Mouse (Mus musculus) neural tube, embryonic 11.5 days (tissue): ENCODE measurements at regions not wholly inside any gene's neighbourhood (a gene's known extent, or its start where the extent isn't known, plus 50 kb on each side); places are given as distances from the start of the nearest gene placed in this dataset.

Experiments used
- ATAC-seq: fragments of 200-750 bp; cut with Nextera tagmentation; 2 replicates; pipeline ENCODE4 v1.8.0; 2017; ENCODE audit warnings: moderate number of reproducible peaks, mild to moderate bottlenecking, moderate TSS enrichment, moderate library complexity; ENCODE audit not compliant: insufficient read depth, low FRiP score, low TSS enrichment
- DNase-seq: peaks from one replicate; pipeline ENCODE4 v3.0.0-alpha.2; 2015; ENCODE audit warnings: low spot score
- H3K27ac ChIP-seq: fragments of 300-500 bp; sonication (generic); 2 replicates; pipeline ENCODE4 v1.5.1; 2014; ENCODE audit warnings: low read depth, mild to moderate bottlenecking, low read length
- H3K27me3 ChIP-seq: fragments of 300-500 bp; sonication (generic); 2 replicates; pipeline ENCODE4 v1.6.1; 2014; ENCODE audit warnings: mild to moderate bottlenecking, low read length, mixed read lengths; ENCODE audit not compliant: control insufficient read depth, insufficient read depth
- H3K36me3 ChIP-seq: fragments of 300-500 bp; sonication (generic); 2 replicates; pipeline ENCODE4 v1.6.1; 2014; ENCODE audit warnings: mild to moderate bottlenecking, low read length, moderate library complexity, mixed read lengths; ENCODE audit not compliant: control insufficient read depth, insufficient read depth
- H3K4me1 ChIP-seq: fragments of 300-500 bp; sonication (generic); 2 replicates; pipeline ENCODE4 v1.6.1; 2014; ENCODE audit warnings: low read length, mixed read lengths; ENCODE audit not compliant: control insufficient read depth, insufficient read depth
- H3K4me2 ChIP-seq: fragments of 300-500 bp; sonication (generic); 2 replicates; pipeline ENCODE4 v1.6.1; 2014; ENCODE audit warnings: low read depth, mild to moderate bottlenecking, moderate library complexity
- H3K4me3 ChIP-seq: fragments of 300-500 bp; sonication (generic); 2 replicates; pipeline ENCODE4 v1.5.1; 2014; ENCODE audit warnings: low read depth, low read length
- H3K9ac ChIP-seq: fragments of 300-500 bp; sonication (generic); 2 replicates; pipeline ENCODE4 v1.6.1; 2014; ENCODE audit warnings: mild to moderate bottlenecking, low read length
- H3K9me3 ChIP-seq: fragments of 300-500 bp; sonication (generic); 2 replicates; pipeline ENCODE4 v1.6.1; 2016; ENCODE audit warnings: low read length; ENCODE audit not compliant: control insufficient read depth
- WGBS: fragments of 180-500 bp; shearing (Covaris S2); extraction: QIAGEN DNeasy Blood & Tissue Kit; methylation state at CpG from one replicate; pipeline ENCODE4 v1.1.7; 2014; 5-methylcytosine and 5-hydroxymethylcytosine counted together

DNA sequence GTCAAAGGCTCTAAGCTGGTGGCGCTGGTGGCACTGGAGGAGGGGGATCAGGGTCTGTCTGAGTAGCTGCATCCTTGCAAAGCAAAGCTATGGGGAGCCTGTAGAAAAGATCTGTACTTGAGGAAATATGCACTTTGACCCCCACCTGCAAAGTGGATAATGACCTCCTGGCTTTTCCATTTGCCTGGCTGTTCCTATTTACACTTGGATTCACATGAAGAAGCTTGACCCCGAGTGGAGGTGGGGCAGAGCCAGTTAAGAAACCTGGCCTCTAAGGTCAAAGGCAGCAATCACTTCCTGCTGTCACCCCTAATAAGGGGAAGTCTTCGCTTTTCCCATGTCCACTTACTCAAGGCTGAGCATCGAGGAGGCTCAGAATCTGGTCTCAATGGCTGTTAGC is 145.7 kb upstream of the Fam19a5 start:
- Histone ChIP-seq H3K4me1 (no peaks in the 10 kb centered on the region), H3K4me2 (no peak overlapping the region), H3K9ac (no peak overlapping the region), H3K27me3 (no peaks in the 10 kb centered on the region), H3K4me3 (no peak overlapping the region), H3K27ac (no peak overlapping the region), H3K36me3 (no peaks in the 10 kb centered on the region), H3K9me3 (no peaks in the 10 kb centered on the region)
- WGBS: 60% methylated on average over 4 of the region's 4 CpGs
- no peak for ATAC-seq
- no peak for DNase-seq

- Histone ChIP-seq H3K9me3 (no peaks in the 10 kb centered on the region), H3K4me2 (no peak overlapping the region), H3K27me3 (no peaks in the 10 kb centered on the region), H3K4me1 (no peaks in the 10 kb centered on the region), H3K4me3 (no peak overlapping the region), H3K27ac (no peak overlapping the region), H3K9ac (no peak overlapping the region), H3K36me3 (no peaks in the 10 kb centered on the region)
- 89% methylated on average over 5 of the region's 5 CpGs for WGBS
- ATAC-seq (no peak), DNase-seq (no peak)
Measured at GRCm38 (mm10) chr15:87405689-87406088, 138.4 kb upstream of the Fam19a5 start.

GRCm38 (mm10) chr15:87411978-87412377 is 132.1 kb upstream of the Fam19a5 start:
- no peak for ATAC-seq
- 78% methylated on average over 12 of the region's 12 CpGs for WGBS
- Histone ChIP-seq H3K27me3 (no peaks in the 10 kb centered on the region), H3K4me3 (no peak overlapping the region), H3K9ac (no peak overlapping the region), H3K27ac (no peak overlapping the region), H3K9me3 (no peaks in the 10 kb centered on the region), H3K36me3 (no peaks in the 10 kb centered on the region), H3K4me2 (no peak overlapping the region), H3K4me1 (no peaks in the 10 kb centered on the region)
- no peak for DNase-seq

- no peak overlapping the region for H3K9ac ChIP-seq
- no peaks in the 10 kb centered on the region for H3K4me1 ChIP-seq
- H3K27me3 ChIP-seq: no peaks in the 10 kb centered on the region
- H3K4me2 ChIP-seq: no peak overlapping the region
- H3K27ac ChIP-seq: no peak overlapping the region
- no peak for ATAC-seq
- DNase-seq: no peak
- no peaks in the 10 kb centered on the region for H3K36me3 ChIP-seq
- 86% methylated on average over 7 of the region's 7 CpGs for WGBS
- H3K4me3 ChIP-seq: no peak overlapping the region
- H3K9me3 ChIP-seq: no peaks in the 10 kb centered on the region
Measured at GRCm38 (mm10) chr15:87415996-87416395, 128.1 kb upstream of the Fam19a5 start.

GRCm38 (mm10) chr15:87421743-87422142 is 122.4 kb upstream of the Fam19a5 start:
- WGBS: 86% methylated on average over 4 of the region's 4 CpGs
- Histone ChIP-seq H3K4me3 (no peak overlapping the region), H3K27ac (no peak overlapping the region), H3K4me2 (no peak overlapping the region), H3K4me1 (no peaks in the 10 kb centered on the region), H3K9ac (no peak overlapping the region), H3K36me3 (no peaks in the 10 kb centered on the region), H3K9me3 (no peaks in the 10 kb centered on the region), H3K27me3 (no peaks in the 10 kb centered on the region)
- DNase-seq: no peak
- no peak for ATAC-seq

DNA sequence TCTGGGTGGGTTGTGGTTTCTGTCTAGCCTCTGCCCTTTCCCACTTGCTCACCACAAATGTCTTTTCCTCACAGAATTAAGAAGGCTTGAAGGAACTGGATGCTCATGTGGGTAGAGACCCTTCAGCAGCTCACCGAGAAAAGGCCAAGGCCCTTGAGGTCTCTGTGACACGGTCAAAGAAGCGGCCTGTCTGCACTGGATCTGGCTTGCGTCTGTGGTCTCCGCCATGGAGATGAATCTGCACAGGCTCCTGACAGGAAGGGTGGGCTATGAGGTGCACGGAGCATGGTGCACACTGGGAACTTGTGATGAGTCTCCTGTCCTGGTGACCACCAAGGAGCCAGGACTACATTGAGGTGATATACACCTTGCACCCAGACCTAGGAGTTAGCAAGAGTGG is 110.8 kb upstream of the Fam19a5 start:
- no peaks in the 10 kb centered on the region for H3K27me3 ChIP-seq
- WGBS: 90% methylated on average over 6 of the region's 6 CpGs
- no peak for ATAC-seq
- H3K4me2 ChIP-seq: no peak overlapping the region
- no peaks in the 10 kb centered on the region for H3K36me3 ChIP-seq
- H3K4me3 ChIP-seq: no peak overlapping the region
- DNase-seq: no peak
- H3K9ac ChIP-seq: no peak overlapping the region
- no peaks in the 10 kb centered on the region for H3K9me3 ChIP-seq
- H3K4me1 ChIP-seq: no peaks in the 10 kb centered on the region
- H3K27ac ChIP-seq: no peak overlapping the region

- Histone ChIP-seq H3K4me3 (no peak overlapping the region), H3K27ac (no peak overlapping the region), H3K4me1 (no peaks in the 10 kb centered on the region), H3K9ac (no peak overlapping the region), H3K4me2 (no peak overlapping the region), H3K9me3 (no peaks in the 10 kb centered on the region), H3K36me3 (no peaks in the 10 kb centered on the region), H3K27me3 (no peaks in the 10 kb centered on the region)
- ATAC-seq (no peak), DNase-seq (no peak)
- 90% methylated on average over 12 of the region's 12 CpGs for WGBS
Measured at GRCm38 (mm10) chr15:87433901-87434300, 110.2 kb upstream of the Fam19a5 start.

DNA sequence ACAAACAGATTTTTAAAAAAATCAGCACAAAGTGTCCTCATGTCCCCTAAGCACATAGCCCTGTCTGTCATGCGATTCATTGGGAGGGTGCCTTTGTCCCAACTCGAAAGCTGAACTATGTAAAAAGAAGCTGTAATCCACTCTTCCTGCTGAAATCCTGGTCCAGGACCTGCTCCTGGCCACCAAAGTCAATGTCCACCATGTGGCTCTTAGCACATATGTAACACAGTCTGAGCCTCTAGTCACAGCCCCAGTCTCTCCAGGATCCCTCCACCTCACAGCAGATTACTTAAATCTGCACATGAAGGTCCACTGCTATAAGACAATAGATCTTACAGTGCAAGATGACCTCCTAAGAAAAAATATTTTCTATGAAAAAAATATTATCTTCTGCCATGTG is 108.5 kb upstream of the Fam19a5 start:
- Histone ChIP-seq H3K9ac (no peak overlapping the region), H3K36me3 (no peaks in the 10 kb centered on the region), H3K27me3 (no peaks in the 10 kb centered on the region), H3K4me2 (no peak overlapping the region), H3K4me3 (no peak overlapping the region), H3K4me1 (no peaks in the 10 kb centered on the region), H3K27ac (no peak overlapping the region), H3K9me3 (no peaks in the 10 kb centered on the region)
- 94% methylated on average over 2 of the region's 2 CpGs for WGBS
- ATAC-seq: no peak
- no peak for DNase-seq

- H3K4me3 ChIP-seq: no peak overlapping the region
- no peaks in the 10 kb centered on the region for H3K27me3 ChIP-seq
- H3K4me2 ChIP-seq: no peak overlapping the region
- H3K27ac ChIP-seq: no peak overlapping the region
- no peak overlapping the region for H3K9ac ChIP-seq
- no peaks in the 10 kb centered on the region for H3K9me3 ChIP-seq
- H3K36me3 ChIP-seq: no peaks in the 10 kb centered on the region
- DNase-seq (no peak), ATAC-seq (no peak)
- H3K4me1 ChIP-seq: no peaks in the 10 kb centered on the region
- WGBS: 82% methylated on average over 5 of the region's 5 CpGs
Measured at GRCm38 (mm10) chr15:87437611-87438010, 106.5 kb upstream of the Fam19a5 start.
